Mouse (Mus musculus) CH12.LX (cell line): Measurements from ENCODE around the gene Cep70. TPM values are rescaled to one million over a fixed set of nuclear protein-coding genes. Genes with fewer than 3 reads are reported as not detected.

Experiments
- DNase-seq: peaks from one replicate; pipeline ENCODE4 v3.0.0-alpha.2; 2013; ENCODE audit errors: extremely low read depth
- H3K27ac ChIP-seq: 2 replicates; pipeline ENCODE4 v1.5.1; 2012; ENCODE audit warnings: low read depth, mild to moderate bottlenecking, control low read depth, moderate library complexity; ENCODE audit not compliant: insufficient read depth
- H3K27me3 ChIP-seq: replicated peaks from 2 replicates; pipeline ENCODE3; 2012; ENCODE audit warnings: inconsistent platforms
- H3K36me3 ChIP-seq, 2 experiments: replicated peaks in 1 of 2; 2 replicates each; pipeline versions ENCODE3 to v1.6.1; 2012; ENCODE audit warnings: inconsistent platforms in 1 of 2, low read length in 1 of 2, mild to moderate bottlenecking in 1 of 2, mixed read lengths in 1 of 2, moderate library complexity in 1 of 2; ENCODE audit not compliant: control insufficient read depth in 1 of 2, insufficient read depth in 1 of 2
- H3K4me1 ChIP-seq, 2 experiments: 2 replicates each; pipeline ENCODE4 v1.6.1; 2012; ENCODE audit warnings: inconsistent platforms in 1 of 2, moderate library complexity in 1 of 2; ENCODE audit not compliant: insufficient read depth in 2 of 2, control insufficient read depth in 1 of 2
- H3K4me2 ChIP-seq: 2 replicates; pipeline ENCODE4 v1.6.1; 2012; ENCODE audit warnings: low read depth, mild to moderate bottlenecking, control low read depth; ENCODE audit not compliant: poor library complexity, insufficient read depth, severe bottlenecking
- H3K4me3 ChIP-seq, 3 experiments: fragments of 150-350 bp in 1 of 3; sonication (generic) in 1 of 3; replicated peaks in 1 of 3; 2 replicates each; pipeline versions ENCODE3 to v1.5.1; 2011 to 2012; ENCODE audit warnings: low read depth in 2 of 3, low read length in 2 of 3, mild to moderate bottlenecking in 2 of 3, moderate library complexity in 2 of 3, control low read depth in 1 of 3, improper control_type of control experiment in 1 of 3, inconsistent platforms in 1 of 3, mixed read lengths in 1 of 3; ENCODE audit not compliant: poor library complexity in 1 of 3
- H3K79me2 ChIP-seq: replicated peaks from 2 replicates; pipeline ENCODE4 v1.6.1; 2012; ENCODE audit warnings: mild to moderate bottlenecking, moderate library complexity; ENCODE audit not compliant: control insufficient read depth, poor library complexity, insufficient read depth, severe bottlenecking; ENCODE audit errors: extremely low read depth
- H3K9ac ChIP-seq: 2 replicates; pipeline ENCODE4 v1.6.1; 2012; ENCODE audit warnings: low read depth, mild to moderate bottlenecking, control low read depth, moderate library complexity; ENCODE audit not compliant: insufficient read depth
- H3K9me3 ChIP-seq: replicated peaks from 2 replicates; pipeline ENCODE3; 2012; ENCODE audit warnings: low read length, inconsistent platforms, mixed read lengths
- CHD1 ChIP-seq: IDR thresholded peaks from 2 replicates; pipeline ENCODE4 v1.6.1; 2012; ENCODE audit warnings: low read depth, low read length, improper control_type of control experiment, inconsistent platforms
- E2F4 ChIP-seq: IDR thresholded peaks from 2 replicates; pipeline ENCODE4 v1.6.1; 2011; ENCODE audit warnings: low read depth, low read length, improper control_type of control experiment; ENCODE audit not compliant: insufficient replicate concordance
- ELF1 ChIP-seq: IDR thresholded peaks from 2 replicates; pipeline ENCODE4 v1.6.1; 2014; ENCODE audit warnings: low read depth, mild to moderate bottlenecking, inconsistent platforms, low read length, improper control_type of control experiment
- ETS1 ChIP-seq: conservative IDR thresholded peaks from 2 replicates; pipeline ENCODE4 v1.6.1; 2012; ENCODE audit warnings: low read depth, mild to moderate bottlenecking, inconsistent platforms, low read length, improper control_type of control experiment, moderate library complexity
- GABPA ChIP-seq: IDR thresholded peaks from 2 replicates; pipeline ENCODE4 v1.6.1; 2012; ENCODE audit warnings: low read depth, low read length, improper control_type of control experiment, inconsistent platforms; ENCODE audit not compliant: insufficient replicate concordance
- JUN ChIP-seq: IDR thresholded peaks from 2 replicates; pipeline ENCODE4 v1.6.1; 2011; ENCODE audit warnings: low read depth, mild to moderate bottlenecking, low read length, improper control_type of control experiment, moderate library complexity; ENCODE audit not compliant: insufficient read depth
- JUND ChIP-seq: conservative IDR thresholded peaks from 2 replicates; pipeline ENCODE4 v1.6.1; 2011; ENCODE audit warnings: low read depth, low read length, improper control_type of control experiment
- MAX ChIP-seq: IDR thresholded peaks from 2 replicates; pipeline ENCODE4 v1.6.1; 2011; ENCODE audit warnings: low read length, improper control_type of control experiment
- MEF2A ChIP-seq: IDR thresholded peaks from 2 replicates; pipeline ENCODE4 v1.6.1; 2014; ENCODE audit warnings: low read depth, mild to moderate bottlenecking, inconsistent platforms, low read length, improper control_type of control experiment, borderline replicate concordance
- MYC ChIP-seq: IDR thresholded peaks from 2 replicates; pipeline ENCODE4 v1.6.1; 2011; ENCODE audit warnings: low read depth, mild to moderate bottlenecking, improper control_type of control experiment, low read length
- NELFE ChIP-seq: IDR thresholded peaks from 2 replicates; pipeline ENCODE4 v1.6.1; 2011; ENCODE audit warnings: low read depth, low read length, improper control_type of control experiment
- PAX5 ChIP-seq: IDR thresholded peaks from 2 replicates; pipeline ENCODE4 v1.6.1; 2012; ENCODE audit warnings: low read length, inconsistent platforms, mixed read lengths
- POLR2A ChIP-seq: IDR thresholded peaks from 2 replicates; pipeline ENCODE4 v1.6.1; 2011; ENCODE audit warnings: low read depth, mild to moderate bottlenecking, improper control_type of control experiment, low read length
- RCOR1 ChIP-seq: conservative IDR thresholded peaks from 2 replicates; pipeline ENCODE4 v1.6.1; 2012; ENCODE audit warnings: low read depth, mild to moderate bottlenecking, inconsistent platforms, low read length, improper control_type of control experiment
- SMC3 ChIP-seq: IDR thresholded peaks from 2 replicates; pipeline ENCODE4 v1.6.1; 2011; ENCODE audit warnings: low read depth, low read length, improper control_type of control experiment
- TCF12 ChIP-seq: IDR thresholded peaks from 2 replicates; pipeline ENCODE4 v1.6.1; 2014; ENCODE audit warnings: low read depth, mild to moderate bottlenecking, inconsistent platforms, low read length, improper control_type of control experiment
- USF1 ChIP-seq: IDR thresholded peaks from 2 replicates; pipeline ENCODE4 v1.6.1; 2014; ENCODE audit warnings: low read depth, mild to moderate bottlenecking, inconsistent platforms, low read length, improper control_type of control experiment
- ZC3H11A ChIP-seq: IDR thresholded peaks from 2 replicates; pipeline ENCODE4 v1.6.1; 2012; ENCODE audit warnings: low read depth, mild to moderate bottlenecking, inconsistent platforms, low read length, improper control_type of control experiment
- ZKSCAN1 ChIP-seq: IDR thresholded peaks from 2 replicates; pipeline ENCODE4 v1.6.1; 2012; ENCODE audit warnings: low read depth, inconsistent platforms, low read length, improper control_type of control experiment, borderline replicate concordance
- ZMIZ1 ChIP-seq: IDR thresholded peaks from 2 replicates; pipeline ENCODE4 v1.6.1; 2012; ENCODE audit warnings: low read depth, mild to moderate bottlenecking, inconsistent platforms, low read length, improper control_type of control experiment
- ZNF384 ChIP-seq: IDR thresholded peaks from 2 replicates; pipeline ENCODE4 v1.6.1; 2012; ENCODE audit warnings: low read depth, low read length, improper control_type of control experiment, inconsistent platforms
- dilution Hi-C: fragments of 300-500 bp; cut with MboI; formaldehyde crosslinking; loops from 2 replicates; pipeline ENCODE4 v1.14.3; 2020; ENCODE audit warnings: low sequenced_read_pairs; ENCODE audit not compliant: extremely low pct_unique_long_range_greater_than_20kb, extremely low pct_ligation_motif_present
- in situ Hi-C: fragments of 300-500 bp; cut with MboI; formaldehyde crosslinking; loops from 3 replicates; pipeline ENCODE4 v1.14.3; 2019; ENCODE audit warnings: low sequenced_read_pairs, low pct_ligation_motif_present, low pct_unique_long_range_greater_than_20kb, mixed read lengths
- polyA plus RNA-seq: library from polyadenylated mRNA; unstranded; fragments of >175 nt; gene quantifications from 2 replicates; pipeline ENCODE4 v1.2.1, GENCODE M21; 2012; ENCODE audit warnings: low read depth; ENCODE audit not compliant: insufficient read length
- total RNA-seq, 2 experiments: library from RNA; depleted of rRNA; stranded (reverse); fragments of 300-350 nt in 1 of 2; fragments of >200 nt in 1 of 2; gene quantifications; 2 replicates each; pipeline ENCODE4 v1.2.3; 2012 to 2014

The Cep70 gene
- total and polyA plus RNA-seq, 3 experiments: 9.7 to 22.9 (median 10.2) TPM

DNA sequence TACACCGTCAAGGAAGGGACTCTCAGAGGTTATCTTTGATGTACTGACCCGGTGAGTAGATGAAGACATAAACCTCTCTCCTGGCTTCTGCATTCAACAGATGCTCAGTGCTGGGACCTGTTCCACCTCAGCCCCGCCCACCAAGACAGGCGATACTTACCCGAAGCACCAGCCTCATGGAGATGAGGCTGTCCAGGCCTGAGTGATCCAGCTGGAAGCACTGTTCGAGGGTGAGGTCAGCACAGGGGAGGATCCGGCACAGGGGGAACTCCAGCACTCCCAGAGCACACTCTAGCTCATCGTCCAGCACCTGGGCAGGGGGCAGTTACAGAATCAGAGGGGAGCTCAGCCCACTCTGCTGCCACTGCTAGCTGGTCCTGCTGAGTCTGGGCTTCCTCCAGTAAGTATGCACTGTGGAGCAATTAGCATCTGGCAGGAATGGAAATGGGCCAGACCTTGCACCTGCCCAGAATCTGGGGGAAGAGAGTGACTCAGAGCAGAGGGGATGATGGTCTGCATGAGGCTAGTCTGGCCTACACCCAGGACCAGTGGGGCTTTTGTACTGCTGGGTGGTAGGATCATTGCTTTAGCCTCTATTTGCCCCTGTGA, 76.3 kb downstream of the Cep70 start:
- H3K4me3 ChIP-seq: no peak overlapping the region
- H3K36me3 ChIP-seq: no peaks in the 10 kb centered on the region
- H3K27me3 ChIP-seq: no peaks in the 10 kb centered on the region
- dilution Hi-C loops: no loop called here
- no peak for DNase-seq
- no peaks in the 10 kb centered on the region for H3K9me3 ChIP-seq
- H3K4me1 ChIP-seq: peaks cover 0 to 16% of the 10 kb centered on the region in 2 experiments; a peak in 2 of 4 replicates
- no peak overlapping the region for H3K9ac ChIP-seq
- in situ Hi-C loops: no loop called here
- H3K4me2 ChIP-seq: no peak overlapping the region
- no peaks in the 10 kb centered on the region for H3K79me2 ChIP-seq
- no peak overlapping the region for H3K27ac ChIP-seq
- TF ChIP-seq JUND (no peak), ZNF384 (no peak), SMC3 (no peak), USF1 (no peak), ELF1 (no peak), ETS1 (no peak), MAX (no peak), MEF2A (no peak), MYC (no peak), ZKSCAN1 (no peak), E2F4 (no peak), ZC3H11A (no peak), TCF12 (no peak), GABPA (no peak), NELFE (no peak), ZMIZ1 (no peak), PAX5 (no peak), RCOR1 (no peak), JUN (no peak)

DNA sequence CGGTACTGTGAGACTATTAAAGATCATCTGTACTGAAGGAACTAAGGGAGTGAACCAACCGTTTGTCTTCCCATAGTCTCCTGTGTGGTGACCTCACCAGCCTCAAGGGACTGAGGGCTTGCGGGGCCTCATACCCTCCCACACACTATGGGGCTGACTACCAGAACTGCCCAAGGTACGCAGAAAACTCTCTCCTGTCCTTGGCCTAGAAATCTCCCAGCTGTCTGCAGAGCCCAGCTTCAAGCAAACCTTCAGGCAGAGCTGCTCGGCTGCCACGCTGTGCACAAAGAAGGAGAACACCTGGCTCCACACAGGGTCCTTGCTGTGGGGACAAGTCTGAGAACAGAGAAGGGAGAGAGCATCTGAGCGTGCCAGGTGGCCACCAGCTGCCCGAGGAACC, 76.8 kb downstream of the Cep70 start:
- H3K9ac ChIP-seq: no peak overlapping the region
- H3K4me3 ChIP-seq: no peak overlapping the region
- H3K4me2 ChIP-seq: no peak overlapping the region
- H3K9me3 ChIP-seq: no peaks in the 10 kb centered on the region
- peaks cover 0 to 16% of the 10 kb centered on the region in 2 experiments; a peak in 2 of 4 replicates for H3K4me1 ChIP-seq
- H3K36me3 ChIP-seq: no peaks in the 10 kb centered on the region
- H3K27ac ChIP-seq: no peak overlapping the region
- dilution Hi-C loops (no loop called here), in situ Hi-C loops (no loop called here)
- no peak for TF ChIP-seq CHD1
- TF ChIP-seq MAX: no peak
- no peak for TF ChIP-seq POLR2A
- TF ChIP-seq ZMIZ1: no peak
- TF ChIP-seq TCF12: no peak
- TF ChIP-seq PAX5: no peak
- DNase-seq: peak; percentile 16
- no peaks in the 10 kb centered on the region for H3K27me3 ChIP-seq
- H3K79me2 ChIP-seq: no peaks in the 10 kb centered on the region
